Mouse (Mus musculus) ES-Bruce4 (cell line): ENCODE results near the gene Kmt5b.

ENCODE experiments used
- CTCF ChIP-seq: IDR thresholded peaks from one replicate; pipeline ENCODE4 v1.8.1; 2011; ENCODE audit warnings: low read depth, low read length
- POLR2A ChIP-seq: IDR thresholded peaks from one replicate; pipeline ENCODE4 v1.8.1; 2011; ENCODE audit warnings: low read length; ENCODE audit not compliant: insufficient read depth

- TF ChIP-seq CTCF (no peak), POLR2A (no peak)
These were observed 14.0 kb upstream of the Kmt5b start for GRCm38 (mm10) chr19:3753240-3753633.
